In the genomic region with DNA sequence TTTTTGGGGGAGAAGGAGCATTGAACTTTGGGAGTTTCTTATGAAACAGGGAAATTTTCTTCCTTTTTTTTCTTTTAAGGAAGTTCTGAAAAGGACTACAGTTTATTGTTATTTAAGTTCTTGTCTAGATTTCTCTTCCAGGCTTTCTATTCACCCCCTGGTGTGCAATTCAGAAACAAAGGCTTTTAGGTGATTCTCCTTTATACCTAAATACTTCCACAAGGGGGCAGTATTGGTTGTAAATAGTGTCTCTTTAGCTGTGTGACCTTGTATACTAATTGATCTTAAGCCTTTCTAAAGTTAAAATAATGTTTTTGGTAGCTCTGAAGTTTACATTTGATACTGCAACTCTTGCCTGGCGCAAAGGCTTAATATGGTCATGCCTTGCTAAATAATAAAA, we compare ENCODE assay signal across 10 mouse cellular contexts. TPM values are rescaled to one million over a fixed set of nuclear protein-coding genes. Genes with fewer than 3 reads are reported as not detected.
DNase-seq lines count a peak whose midpoint lies in the region; ATAC-seq lines count a peak whose summit lies in the region.
"Had no signal": no experiment of that assay in that cellular context is flagged by ENCODE, and none has a peak within 500 bp of the region (broad histone marks: within the 10 kb centered on the region; RNA-seq: fewer than 3 reads in every experiment).

No protein-coding gene starts in this region.

- no peaks in the 10 kb centered on the region for H3K4me1 ChIP-seq in hindbrain, embryonic 11.5 days (replicated peaks; ENCODE audit: control insufficient read depth, insufficient read depth, low read length)
- H3K4me1 ChIP-seq in hindbrain, embryonic 12.5 days: peaks cover 24% of the 10 kb centered on the region

- no peak overlapping the region for H3K27ac ChIP-seq in hindbrain, embryonic 11.5 days (ENCODE audit: low read depth, low read length)
- H3K27ac ChIP-seq in hindbrain, embryonic 12.5 days: no peak overlapping the region
- H3K27ac ChIP-seq: stomach, embryonic 15.5 days had no signal

- WGBS in hindbrain, embryonic 11.5 days: 80% methylated on average over 1 of the region's 1 CpGs
- WGBS in hindbrain, embryonic 12.5 days: 97% methylated on average over 1 of the region's 1 CpGs

- H3K9me3 ChIP-seq in hindbrain, embryonic 11.5 days (ENCODE audit: control insufficient read depth, low read length): no peaks in the 10 kb centered on the region
- no peaks in the 10 kb centered on the region for H3K9me3 ChIP-seq in hindbrain, embryonic 12.5 days (replicated peaks)
- H3K9me3 ChIP-seq: stomach, embryonic 15.5 days had no signal

- no peak for ATAC-seq in hindbrain, embryonic 11.5 days (ENCODE audit: low FRiP score)
- no peak for ATAC-seq in hindbrain, embryonic 12.5 days (ENCODE audit: low FRiP score)
- ATAC-seq in erythroid progenitor cell, adult 5-6 weeks (replicated peaks; ENCODE audit: low FRiP score, poor library complexity, severe bottlenecking): peak; percentile 56

- peak; percentile 73 for DNase-seq in hindbrain, embryonic 11.5 days (ENCODE audit: low spot score)
- DNase-seq in 3T3-L1 (ENCODE audit: low read depth, low spot score) (peak; percentile 84), ES-CJ7 (ENCODE audit: low read depth, low spot score) (peak; percentile 87)
- no peak for DNase-seq in frontal cortex, postnatal 10 days (ENCODE audit: low spot score in 2 of 2)
- no peak for DNase-seq in testis, postnatal 10 days (ENCODE audit: low spot score)
- DNase-seq in testis, postnatal 14 days (ENCODE audit: low spot score): no peak
- DNase-seq: lung, postnatal 4 days had no signal

- no peaks in the 10 kb centered on the region for H3K27me3 ChIP-seq in hindbrain, embryonic 11.5 days (ENCODE audit: control insufficient read depth, insufficient read depth, low read length)
- H3K27me3 ChIP-seq in hindbrain, embryonic 12.5 days: no peaks in the 10 kb centered on the region
- H3K27me3 ChIP-seq: stomach, embryonic 15.5 days had no signal

- no peak overlapping the region for H3K9ac ChIP-seq in hindbrain, embryonic 11.5 days (ENCODE audit: low read depth, low read length)
- H3K9ac ChIP-seq in hindbrain, embryonic 12.5 days: no peak overlapping the region
- H3K9ac ChIP-seq: stomach, embryonic 15.5 days had no signal

- no peak overlapping the region for H3K4me3 ChIP-seq in hindbrain, embryonic 11.5 days (ENCODE audit: low read depth, low read length)
- H3K4me3 ChIP-seq in hindbrain, embryonic 12.5 days: no peak overlapping the region
- H3K4me3 ChIP-seq: stomach, embryonic 15.5 days had no signal

- no peaks in the 10 kb centered on the region for H3K36me3 ChIP-seq in hindbrain, embryonic 11.5 days (ENCODE audit: control insufficient read depth, insufficient read depth, low read length)
- no peaks in the 10 kb centered on the region for H3K36me3 ChIP-seq in hindbrain, embryonic 12.5 days
- H3K36me3 ChIP-seq: stomach, embryonic 15.5 days had no signal

- no peak overlapping the region for H3K4me2 ChIP-seq in hindbrain, embryonic 11.5 days (replicated peaks; ENCODE audit: low read depth, low read length)
- H3K4me2 ChIP-seq in hindbrain, embryonic 12.5 days (replicated peaks): no peak overlapping the region
- H3K4me2 ChIP-seq: stomach, embryonic 15.5 days had no signal

RNA-seq across cellular contexts. Expression of gene Cox5a, which starts 2.7 kb away (rescaled TPM):
- 702 and 724 TPM in 2 replicates for polyA plus RNA-seq in hindbrain, embryonic 11.5 days (2014; fragmentation: Nextera tagmentation; extraction: Ambion mirVana)
- polyA plus RNA-seq in hindbrain, embryonic 12.5 days (2016; fragmentation: Nextera tagmentation; extraction: Ambion mirVana): 655 and 680 TPM in 2 replicates
- total RNA-seq in erythroid progenitor cell, adult 5-6 weeks (2015; ENCODE audit: low replicate concordance): 138 and 226 TPM in 2 replicates
- 34.4 and 38.2 TPM in 2 replicates for total RNA-seq in erythroid progenitor cell, adult 5-6 weeks (2017; ENCODE audit: low replicate concordance)

RNA-seq across cellular contexts. Expression of gene Fam219b, which starts 13.6 kb away (rescaled TPM):
- 14.9 and 17.7 TPM in 2 replicates for polyA plus RNA-seq in hindbrain, embryonic 11.5 days (2014; fragmentation: Nextera tagmentation; extraction: Ambion mirVana)
- polyA plus RNA-seq in hindbrain, embryonic 12.5 days (2016; fragmentation: Nextera tagmentation; extraction: Ambion mirVana): 20.0 and 21.0 TPM in 2 replicates
- 2.9 and 5.0 TPM in 2 replicates for total RNA-seq in erythroid progenitor cell, adult 5-6 weeks (2015; ENCODE audit: low replicate concordance)
- 3.5 and 5.9 TPM in 2 replicates for total RNA-seq in erythroid progenitor cell, adult 5-6 weeks (2017; ENCODE audit: low replicate concordance)

RNA-seq across cellular contexts. Expression of gene Rpp25, which starts 19.9 kb away (rescaled TPM):
- 7.7 and 10.5 TPM in 2 replicates for polyA plus RNA-seq in hindbrain, embryonic 11.5 days (2014; fragmentation: Nextera tagmentation; extraction: Ambion mirVana)
- 7.3 and 7.6 TPM in 2 replicates for polyA plus RNA-seq in hindbrain, embryonic 12.5 days (2016; fragmentation: Nextera tagmentation; extraction: Ambion mirVana)
- not detected in 2 replicates for total RNA-seq in erythroid progenitor cell, adult 5-6 weeks (2015; ENCODE audit: low replicate concordance)
- not detected in 2 replicates for total RNA-seq in erythroid progenitor cell, adult 5-6 weeks (2017; ENCODE audit: low replicate concordance)

RNA-seq across cellular contexts. Expression of gene Mpi, which starts 28.8 kb away (rescaled TPM):
- 50.0 and 52.7 TPM in 2 replicates for polyA plus RNA-seq in hindbrain, embryonic 11.5 days (2014; fragmentation: Nextera tagmentation; extraction: Ambion mirVana)
- polyA plus RNA-seq in hindbrain, embryonic 12.5 days (2016; fragmentation: Nextera tagmentation; extraction: Ambion mirVana): 59.2 and 61.4 TPM in 2 replicates
- 1.7 and 4.0 TPM in 2 replicates for total RNA-seq in erythroid progenitor cell, adult 5-6 weeks (2015; ENCODE audit: low replicate concordance)
- 0.26 and 1.4 TPM in 2 replicates for total RNA-seq in erythroid progenitor cell, adult 5-6 weeks (2017; ENCODE audit: low replicate concordance)

RNA-seq across cellular contexts. Expression of gene Scamp2, which starts 37.0 kb away (rescaled TPM):
- 57.6 and 57.8 TPM in 2 replicates for polyA plus RNA-seq in hindbrain, embryonic 11.5 days (2014; fragmentation: Nextera tagmentation; extraction: Ambion mirVana)
- 61.9 and 63.3 TPM in 2 replicates for polyA plus RNA-seq in hindbrain, embryonic 12.5 days (2016; fragmentation: Nextera tagmentation; extraction: Ambion mirVana)
- 23.8 and 28.1 TPM in 2 replicates for total RNA-seq in erythroid progenitor cell, adult 5-6 weeks (2015; ENCODE audit: low replicate concordance)
- 10.0 and 12.1 TPM in 2 replicates for total RNA-seq in erythroid progenitor cell, adult 5-6 weeks (2017; ENCODE audit: low replicate concordance)

Comparison
In these comparisons a context has a peak if more than half of its experiments do, and no peak if none do; other contexts are left out.
1. DNase-seq: peak in hindbrain, embryonic 11.5 days (single experiment), 3T3-L1 (single experiment) and ES-CJ7 (single experiment); none in frontal cortex, postnatal 10 days (0 of 2), testis, postnatal 10 days (single experiment) and testis, postnatal 14 days (single experiment).